Mouse (Mus musculus): Measurements from ENCODE around the gene Usp17la. TPM values are rescaled to one million over a fixed set of nuclear protein-coding genes. Genes with fewer than 3 reads are reported as not detected.

Gene Usp17la
- 0.14 TPM for polyA plus RNA-seq (2017; shearing (Covaris generic))

DNA sequence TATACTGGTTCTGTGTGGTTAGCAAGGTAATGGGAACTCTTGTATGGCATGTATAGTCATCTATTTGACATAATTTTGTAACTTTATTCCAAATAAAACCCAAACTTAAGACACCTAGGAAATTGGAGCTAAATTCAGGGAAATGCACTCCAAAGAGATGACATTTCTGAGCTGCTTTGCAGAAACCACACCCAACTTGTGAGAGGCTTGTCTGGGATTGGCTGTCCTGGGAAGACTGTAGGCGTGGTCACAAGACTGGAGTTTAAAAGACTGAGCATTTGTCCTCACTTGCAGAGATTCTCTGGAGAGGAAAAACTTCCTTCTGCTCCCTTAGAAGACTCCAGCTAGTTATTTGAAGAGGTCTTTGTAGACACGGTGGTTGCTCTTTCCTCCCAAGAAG lies at the start of gene Usp17la:
TSS of gene Usp17la (plus strand) at position 301 of the 400 bp plus-strand sequence.

DNA sequence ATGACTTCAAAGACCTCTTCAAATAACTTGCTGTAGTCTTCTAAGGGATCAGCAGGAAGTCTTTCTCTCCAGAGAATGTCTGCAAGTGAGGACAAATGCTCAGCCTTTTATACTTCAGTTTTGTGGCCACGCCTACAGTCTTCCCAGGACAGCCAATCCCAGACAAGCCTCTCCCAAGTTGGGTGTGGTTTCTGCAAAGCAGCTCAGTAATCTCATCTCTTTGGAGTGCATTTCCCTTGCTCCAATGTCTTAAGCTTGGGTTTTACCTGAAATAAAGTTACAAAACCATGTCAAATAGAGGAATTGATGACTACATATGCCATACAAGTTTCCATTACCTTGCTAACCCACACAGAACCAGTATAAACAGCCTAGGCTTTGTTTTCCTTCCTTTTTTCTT lies 14.3 kb upstream of the Usp17la start, which contains the start of gene Usp17lb:
TSS of gene Usp17lb (minus strand) at position 101 of the 400 bp plus-strand sequence.

DNA sequence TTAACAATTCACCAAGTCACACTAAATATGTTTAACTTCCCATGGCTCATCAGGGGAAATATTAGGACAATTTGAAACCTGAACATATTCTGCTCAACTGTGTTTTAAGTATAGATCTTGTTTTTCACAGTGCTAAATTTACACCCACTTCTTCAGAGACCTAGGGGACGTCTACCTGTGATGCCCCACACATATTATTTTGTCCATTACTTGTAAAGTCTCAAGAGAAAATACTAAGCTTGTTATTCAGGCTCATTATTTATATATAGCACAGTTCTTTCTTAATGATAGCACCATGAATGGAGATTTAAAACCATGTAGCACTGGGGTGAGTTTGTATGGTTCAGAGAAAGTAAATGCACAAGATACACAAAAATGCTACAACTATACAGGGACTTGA lies 20.9 kb downstream of the Usp17la start, which contains the start of gene Olfr665:
TSS of gene Olfr665 (plus strand) at position 301 of the 400 bp plus-strand sequence.

DNA sequence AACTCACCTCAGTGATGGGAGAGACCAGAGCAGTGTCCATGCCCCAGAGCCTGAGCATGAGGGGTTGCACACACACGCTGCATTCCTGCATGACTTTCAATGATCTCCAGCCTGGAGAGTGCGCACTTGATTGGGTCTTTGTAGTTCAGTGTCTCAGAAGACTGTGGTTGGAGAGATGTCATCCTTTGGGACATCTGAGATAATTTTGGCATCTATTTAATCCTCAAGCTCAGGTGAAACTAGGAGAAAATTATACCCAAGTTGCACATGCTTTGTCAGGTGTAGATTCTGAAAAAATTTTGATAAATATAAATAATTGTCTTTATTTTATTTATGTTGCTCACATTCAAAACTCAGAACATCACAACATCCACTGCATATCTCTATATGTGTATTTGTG lies 39.0 kb downstream of the Usp17la start, which contains the start of gene Olfr666:
TSS of gene Olfr666 (minus strand) at position 101 of the 400 bp plus-strand sequence.

Other genes starting within 250 kb of the Usp17la start
- gene Olfr656, start 243.1 kb upstream of the Usp17la start, polyA plus RNA-seq (2017; shearing (Covaris generic)): not detected
- not detected for gene Olfr657, start 232.2 kb upstream of the Usp17la start, polyA plus RNA-seq (2017; shearing (Covaris generic))
- not detected for gene Olfr658, start 209.7 kb upstream of the Usp17la start, polyA plus RNA-seq (2017; shearing (Covaris generic))
- 0.04 TPM for gene Olfr659, start 190.3 kb upstream of the Usp17la start, polyA plus RNA-seq (2017; shearing (Covaris generic))
- gene Olfr661, start 170.5 kb upstream of the Usp17la start, polyA plus RNA-seq (2017; shearing (Covaris generic)): not detected
- gene Usp17le, start 79.5 kb upstream of the Usp17la start, polyA plus RNA-seq (2017; shearing (Covaris generic)): not detected
- not detected for gene Usp17lb, start 14.4 kb upstream of the Usp17la start, polyA plus RNA-seq (2017; shearing (Covaris generic))
- not detected for gene Olfr665, start 21.0 kb downstream of the Usp17la start, polyA plus RNA-seq (2017; shearing (Covaris generic))
- gene Olfr666, start 38.9 kb downstream of the Usp17la start, polyA plus RNA-seq (2017; shearing (Covaris generic)): not detected
- not detected for gene Olfr667, start 64.5 kb downstream of the Usp17la start, polyA plus RNA-seq (2017; shearing (Covaris generic))
- gene Olfr668, start 71.0 kb downstream of the Usp17la start, polyA plus RNA-seq (2017; shearing (Covaris generic)): not detected
- not detected for gene Olfr669, start 77.2 kb downstream of the Usp17la start, polyA plus RNA-seq (2017; shearing (Covaris generic))
- gene Olfr670, start 105.6 kb downstream of the Usp17la start, polyA plus RNA-seq (2017; shearing (Covaris generic)): not detected
- 0.13 TPM for gene Olfr671, start 122.1 kb downstream of the Usp17la start, polyA plus RNA-seq (2017; shearing (Covaris generic))
- not detected for gene Olfr672, start 145.0 kb downstream of the Usp17la start, polyA plus RNA-seq (2017; shearing (Covaris generic))
- 0.08 TPM for gene Olfr675, start 171.5 kb downstream of the Usp17la start, polyA plus RNA-seq (2017; shearing (Covaris generic))
- not detected for gene Olfr676, start 175.7 kb downstream of the Usp17la start, polyA plus RNA-seq (2017; shearing (Covaris generic))
- not detected for gene Olfr677, start 194.4 kb downstream of the Usp17la start, polyA plus RNA-seq (2017; shearing (Covaris generic))
- not detected for gene Olfr678, start 207.5 kb downstream of the Usp17la start, polyA plus RNA-seq (2017; shearing (Covaris generic))
- not detected for gene Olfr679, start 224.2 kb downstream of the Usp17la start, polyA plus RNA-seq (2017; shearing (Covaris generic))
- not detected for gene Olfr680-ps1, start 235.8 kb downstream of the Usp17la start, polyA plus RNA-seq (2017; shearing (Covaris generic))